Mouse (Mus musculus) right cerebral cortex, adult 18-20 months (tissue): Measurements from ENCODE around the gene Efna5.

Source experiments
- DNase-seq: peaks from one replicate; pipeline ENCODE4 v3.0.0; 2022; ENCODE audit warnings: mixed read lengths

The Efna5 gene

DNA sequence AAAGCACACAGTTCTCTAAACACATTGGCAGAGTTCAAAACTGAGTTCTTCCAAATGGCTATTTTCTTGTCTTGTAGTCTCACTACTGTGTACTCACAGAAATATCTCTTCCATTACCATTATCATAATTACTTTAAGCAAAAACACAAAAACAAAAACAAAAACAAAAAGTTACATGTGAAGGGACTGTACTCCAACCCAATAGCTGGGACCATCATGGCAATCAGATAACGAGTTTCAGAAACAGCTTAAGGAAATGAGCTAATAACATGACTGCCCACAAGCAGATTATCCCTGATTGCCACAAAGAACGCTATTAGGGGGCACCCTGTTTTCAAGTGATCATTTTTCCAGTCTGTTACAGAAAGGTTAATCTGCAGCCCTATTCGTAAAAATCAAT is 93.3 kb downstream of the Efna5 start:
- DNase-seq, result no peak

DNA sequence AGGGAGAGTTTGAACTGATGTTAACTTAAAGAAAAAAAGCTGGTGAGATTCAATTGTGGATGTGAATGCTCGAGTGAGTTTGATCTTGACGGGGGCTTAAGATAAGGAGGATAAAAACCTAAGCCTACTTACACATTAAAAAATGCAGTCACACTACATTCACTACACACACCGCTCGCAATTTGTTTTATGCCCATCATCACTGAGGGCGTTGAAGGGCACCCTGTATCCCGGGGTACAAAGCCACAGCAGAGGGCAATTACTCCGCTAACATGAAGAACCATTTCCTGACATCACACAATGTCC is 94.6 kb downstream of the Efna5 start:
- DNase-seq, result no peak

DNA sequence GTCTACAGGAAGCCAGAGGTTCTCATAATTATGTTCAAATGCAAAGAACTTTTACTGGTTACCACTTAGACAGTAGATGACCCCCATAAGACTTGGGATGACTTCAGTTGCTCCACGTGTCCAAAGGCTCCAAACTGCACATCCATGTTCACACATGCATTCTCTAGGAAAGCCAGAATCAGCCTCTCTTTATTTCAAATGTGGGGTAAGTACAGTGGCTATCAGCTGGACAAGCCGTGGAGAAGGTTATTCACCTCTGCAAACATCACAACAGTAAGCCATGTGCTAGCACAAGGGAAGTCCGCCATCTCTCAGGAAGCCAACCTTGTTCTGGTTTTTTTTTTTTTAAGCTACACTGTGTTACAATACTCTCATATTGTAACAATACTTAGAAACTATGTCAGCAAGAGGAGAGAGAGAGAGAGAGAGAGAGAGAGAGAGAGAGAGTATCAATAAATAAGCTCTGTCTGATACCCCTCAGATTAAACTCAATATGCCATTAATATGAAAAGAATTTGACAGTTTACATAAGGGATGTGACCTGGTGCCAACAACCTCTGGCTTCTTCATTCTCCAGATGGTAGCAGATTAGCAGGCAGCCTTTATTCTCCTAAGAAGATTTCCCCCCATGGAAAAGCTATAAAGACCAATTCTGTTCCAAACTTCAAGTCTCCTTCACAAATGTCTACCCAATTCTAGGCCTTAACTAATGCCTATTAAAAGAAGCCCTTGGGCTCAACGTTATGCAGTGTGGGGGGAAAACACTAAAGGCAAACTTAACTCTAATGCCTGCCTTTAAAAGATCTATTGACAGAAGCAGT is 95.1 kb downstream of the Efna5 start:
- DNase-seq, result no peak

DNA sequence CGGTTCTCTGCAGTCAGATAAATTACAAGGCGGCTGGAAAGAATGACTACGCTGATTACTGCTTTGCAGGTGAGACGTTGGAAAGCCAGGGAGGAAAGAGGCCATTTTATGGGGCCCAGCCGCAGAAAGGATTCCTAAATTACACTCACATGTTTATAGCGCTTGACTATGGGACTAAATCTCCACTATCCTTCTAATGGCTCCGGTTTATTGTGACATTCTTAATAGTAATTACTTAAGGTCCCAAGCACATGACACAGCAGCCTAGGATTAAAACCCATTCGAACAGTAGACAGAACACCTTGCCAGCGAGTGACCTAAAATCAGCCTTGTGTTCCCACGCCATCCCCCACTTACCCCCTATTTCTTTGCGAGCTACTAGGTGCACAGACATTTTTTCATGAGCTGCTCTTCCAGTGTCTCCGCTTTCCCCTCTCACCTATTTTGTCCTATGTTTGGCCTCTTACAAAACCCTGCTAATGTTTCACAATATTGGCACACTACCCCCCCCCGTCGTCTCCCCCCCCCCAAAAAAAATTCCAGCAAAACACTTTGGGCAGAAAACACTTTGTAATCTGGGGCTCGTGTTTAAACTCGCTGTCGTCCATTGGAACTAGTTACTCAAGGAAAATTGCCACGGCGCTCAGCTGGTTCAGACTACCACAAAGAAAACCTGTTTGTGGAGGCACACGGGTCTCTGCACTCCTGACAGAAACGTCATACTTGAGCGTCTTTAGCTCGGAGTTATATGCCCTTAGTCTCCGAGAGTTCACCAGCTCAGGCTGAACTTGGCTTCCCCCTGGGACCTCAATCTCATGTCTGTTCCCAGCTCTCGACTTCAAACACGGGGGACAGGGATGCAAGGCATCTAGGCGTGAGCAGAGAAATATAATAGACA is 96.6 kb downstream of the Efna5 start:
- no peak for DNase-seq

DNA sequence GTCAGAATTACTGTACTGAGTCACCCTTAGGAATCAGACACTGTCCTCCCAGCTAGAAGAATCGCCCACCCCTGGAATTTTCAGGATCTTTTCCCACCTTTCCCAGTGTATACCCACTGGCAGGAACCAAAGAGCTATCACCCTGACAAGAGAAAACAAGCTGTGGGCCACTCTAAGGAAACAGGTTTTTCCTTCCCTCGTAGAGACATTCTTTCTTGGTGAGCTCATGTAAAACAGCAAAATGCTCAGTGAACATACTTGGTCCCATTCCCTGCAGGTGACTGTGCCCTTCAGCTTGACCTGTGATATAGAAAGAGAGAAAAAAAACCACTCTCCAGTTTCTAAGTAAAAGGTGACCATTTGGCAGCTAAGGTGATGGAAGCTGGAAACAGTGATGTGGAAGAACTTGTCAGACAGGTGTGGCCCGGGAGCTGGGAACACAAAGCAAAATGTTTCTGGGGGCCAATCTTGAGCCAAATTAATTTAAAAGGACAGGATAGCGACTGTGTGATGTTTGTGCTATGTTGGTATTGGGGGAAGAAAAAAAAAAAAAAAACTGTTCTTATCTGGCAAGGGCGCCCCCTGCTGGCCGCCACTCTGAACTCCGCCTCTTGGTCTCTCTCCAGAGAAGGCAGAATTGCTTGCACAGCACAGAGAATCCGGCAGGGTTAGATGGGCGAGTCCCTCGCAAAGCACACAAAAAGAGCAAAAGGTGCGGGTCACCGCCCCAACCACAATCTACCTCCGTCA is 97.4 kb downstream of the Efna5 start:
- DNase-seq, result peak; percentile 76

DNA sequence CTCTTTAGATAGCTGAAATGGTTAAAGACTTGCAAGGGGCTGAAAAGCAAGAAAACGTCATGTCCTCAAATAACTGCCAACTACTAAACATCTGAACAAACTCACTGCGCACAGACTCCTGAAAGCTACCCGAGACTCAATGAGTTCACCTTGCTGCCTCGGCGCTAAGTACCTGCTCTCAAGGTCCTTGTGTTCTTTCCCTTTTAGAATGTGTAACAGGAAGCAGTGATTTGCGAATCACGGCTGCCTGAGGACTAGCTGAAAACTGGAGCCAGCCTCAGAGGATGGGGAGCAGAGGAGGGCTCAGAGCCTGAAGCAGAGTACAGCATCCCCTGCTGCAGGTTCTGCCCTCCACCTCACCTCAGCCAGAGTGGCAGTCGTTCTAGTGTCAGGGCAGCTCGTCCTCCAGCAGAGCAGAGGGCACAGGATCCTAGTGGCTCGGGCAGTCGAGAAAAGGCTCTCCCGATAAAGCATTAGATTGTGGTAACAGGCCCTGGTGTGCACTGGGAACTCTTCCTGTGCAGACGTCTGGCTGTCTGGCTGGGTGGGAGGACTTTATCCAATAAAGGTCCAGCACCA is 98.2 kb downstream of the Efna5 start:
- DNase-seq, result no peak

DNA sequence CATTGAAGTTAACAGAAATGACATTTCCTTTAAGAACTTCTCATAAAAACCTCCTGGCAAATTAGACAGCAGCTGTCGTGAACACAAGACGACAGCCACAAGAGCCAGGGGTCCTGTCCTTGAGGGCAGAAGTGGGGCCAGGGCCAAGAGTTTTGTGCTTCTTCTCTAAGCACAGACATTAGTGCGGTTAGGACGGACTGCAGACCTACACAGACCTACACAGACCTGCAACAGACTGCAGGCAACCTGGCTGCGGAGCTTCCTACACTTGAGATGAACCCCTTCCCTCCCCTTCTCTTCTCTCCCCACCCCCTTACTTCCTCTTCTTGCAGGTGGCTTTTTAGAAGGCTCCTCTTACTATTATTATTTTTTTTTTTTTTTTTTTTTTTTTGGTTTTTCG is 100.0 kb downstream of the Efna5 start:
- no peak for DNase-seq

DNA sequence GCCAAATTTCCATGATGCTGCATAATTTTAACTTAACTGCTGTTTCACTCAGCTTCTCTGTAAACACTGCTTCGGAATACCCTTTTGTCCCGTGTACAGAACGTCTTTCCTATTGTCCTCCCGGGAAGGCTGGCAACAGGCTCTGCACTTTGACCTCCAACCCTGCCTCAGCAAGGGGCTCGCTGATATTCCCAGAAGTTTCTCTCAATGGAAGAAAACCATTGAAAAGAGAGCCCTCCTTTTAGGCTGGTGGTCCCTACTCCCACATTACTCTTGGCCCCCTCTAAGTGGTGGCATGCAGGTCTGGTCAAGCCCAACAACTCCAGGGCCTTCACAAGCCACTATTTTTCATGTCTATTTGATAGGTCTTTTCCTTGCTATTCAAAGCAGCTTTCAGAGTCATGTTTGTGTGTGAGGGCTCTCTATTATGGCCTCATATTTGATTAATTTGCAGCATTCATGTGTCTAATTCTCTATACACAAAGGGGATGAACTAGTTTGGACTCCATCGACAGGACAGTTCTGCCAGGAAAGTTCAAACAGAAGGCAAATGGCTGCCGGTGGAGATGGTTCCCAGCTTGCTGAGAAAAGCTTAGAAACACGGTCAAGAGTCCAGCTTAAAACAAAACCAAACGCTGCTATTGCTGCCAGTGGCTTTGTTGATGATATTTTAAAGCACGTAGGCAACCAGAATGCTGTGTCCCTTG is 103.1 kb downstream of the Efna5 start:
- no peak for DNase-seq

DNA sequence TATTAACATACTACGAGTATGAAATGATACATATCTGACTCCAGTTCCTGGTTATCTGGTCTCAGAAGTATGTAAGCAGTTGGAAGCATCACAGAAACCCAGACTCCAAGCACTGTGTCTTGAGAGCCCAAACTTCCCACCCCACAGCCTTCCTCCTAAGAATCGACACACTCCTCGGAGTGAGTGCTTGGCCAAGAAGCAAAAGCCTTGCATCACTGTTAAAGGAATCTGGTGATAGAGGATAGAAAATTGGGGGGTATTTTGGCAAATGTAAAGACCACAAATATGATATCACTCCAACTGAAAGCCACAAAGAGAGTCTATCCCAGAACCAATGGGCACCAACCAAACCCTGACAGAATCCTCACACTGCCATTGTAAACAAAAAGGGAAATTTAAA is 104.4 kb downstream of the Efna5 start:
- no peak for DNase-seq

DNA sequence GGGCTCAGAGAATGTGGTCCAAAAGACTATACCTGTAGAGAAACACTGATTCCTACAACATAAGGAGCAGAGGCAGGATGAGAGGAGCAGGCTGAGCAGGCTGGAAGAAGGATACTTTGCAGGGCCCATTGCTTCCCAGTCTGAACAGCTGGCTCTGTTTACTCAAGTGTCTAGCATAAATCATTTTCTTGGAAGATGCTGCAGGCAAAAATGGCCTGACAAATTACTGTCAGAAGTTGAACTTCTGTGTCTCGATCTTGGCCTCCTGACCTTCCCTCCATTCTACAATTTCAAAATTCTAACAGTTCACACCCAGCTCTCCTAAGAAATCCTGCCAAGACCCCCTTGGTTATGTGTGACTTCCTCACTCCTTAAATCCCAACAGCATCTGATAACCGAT is 105.1 kb downstream of the Efna5 start:
- no peak for DNase-seq

DNA sequence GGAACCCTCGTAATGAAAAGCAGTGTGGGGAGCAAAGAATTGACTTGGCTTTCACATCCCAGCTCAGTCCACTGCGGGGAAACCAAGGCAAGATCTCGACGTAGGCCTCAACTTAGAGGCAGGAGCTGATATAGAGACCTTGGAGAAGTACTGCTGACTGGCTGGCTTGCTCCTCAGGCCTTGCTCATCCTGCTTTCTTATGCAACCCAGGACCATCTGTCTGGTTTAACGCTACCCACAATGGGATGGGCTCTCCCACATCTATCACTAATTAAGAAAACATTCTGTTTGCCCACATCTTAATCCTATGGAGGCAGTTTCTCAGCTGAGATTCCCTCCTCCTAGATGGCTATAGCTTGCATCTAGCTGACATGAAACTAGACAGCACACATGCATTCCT is 105.7 kb downstream of the Efna5 start:
- DNase-seq, result no peak

DNA sequence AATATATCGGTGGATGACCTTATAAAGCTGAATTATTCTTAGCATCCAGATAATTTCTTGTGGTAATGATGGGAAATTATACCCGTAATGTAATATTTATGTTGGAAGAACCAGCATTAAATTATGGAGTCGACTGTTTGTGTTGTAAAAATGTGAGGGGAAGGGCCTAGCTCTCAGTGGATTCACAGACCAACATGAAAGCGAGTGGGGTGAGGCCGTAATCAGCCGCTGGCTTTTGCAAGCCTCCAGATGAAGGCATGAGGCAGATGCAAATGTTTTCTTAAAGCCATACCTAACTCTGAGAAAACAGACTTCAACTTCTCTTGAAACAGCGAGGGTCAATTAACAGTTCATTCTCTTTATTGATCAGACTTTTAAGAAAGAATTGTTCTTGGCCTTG is 106.4 kb downstream of the Efna5 start:
- DNase-seq, result no peak

DNA sequence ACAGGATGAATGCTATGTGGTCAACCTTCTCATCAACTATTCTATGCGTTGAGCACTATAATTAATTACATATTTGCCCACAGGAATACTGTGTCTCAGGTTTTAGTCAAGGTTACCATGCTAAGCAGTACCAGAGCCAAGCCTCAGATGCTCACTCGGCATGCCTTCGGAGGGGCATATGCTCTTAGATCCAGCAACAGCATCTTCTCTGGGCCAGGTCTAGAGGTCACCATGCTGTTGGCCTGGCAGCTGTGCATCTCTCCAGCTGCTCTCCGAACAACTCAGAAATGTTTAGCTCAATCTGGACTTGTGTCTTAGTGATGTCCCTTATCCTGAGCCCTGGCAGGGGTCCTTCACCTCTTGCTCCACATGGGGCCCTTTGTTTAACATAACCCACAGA is 114.4 kb downstream of the Efna5 start:
- no peak for DNase-seq

DNA sequence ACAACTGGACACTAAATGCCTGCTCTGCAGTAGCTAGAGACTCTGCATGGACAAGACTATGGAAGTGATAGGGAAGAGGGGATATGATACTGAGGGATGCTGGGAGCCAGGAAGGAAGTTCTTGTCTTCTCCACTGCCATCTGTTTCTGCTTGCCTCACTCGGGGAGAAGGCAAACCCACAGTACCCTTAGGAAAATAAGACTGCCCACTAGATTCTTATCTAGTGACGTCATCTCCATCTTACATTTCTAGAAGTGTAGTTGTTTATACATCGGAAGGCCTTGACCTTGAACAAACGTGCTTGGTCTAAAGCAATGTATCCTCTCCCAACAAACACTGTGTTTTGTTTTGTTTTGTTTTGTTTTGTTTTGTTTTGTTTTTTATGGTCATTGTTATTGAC is 116.0 kb downstream of the Efna5 start:
- no peak for DNase-seq

DNA sequence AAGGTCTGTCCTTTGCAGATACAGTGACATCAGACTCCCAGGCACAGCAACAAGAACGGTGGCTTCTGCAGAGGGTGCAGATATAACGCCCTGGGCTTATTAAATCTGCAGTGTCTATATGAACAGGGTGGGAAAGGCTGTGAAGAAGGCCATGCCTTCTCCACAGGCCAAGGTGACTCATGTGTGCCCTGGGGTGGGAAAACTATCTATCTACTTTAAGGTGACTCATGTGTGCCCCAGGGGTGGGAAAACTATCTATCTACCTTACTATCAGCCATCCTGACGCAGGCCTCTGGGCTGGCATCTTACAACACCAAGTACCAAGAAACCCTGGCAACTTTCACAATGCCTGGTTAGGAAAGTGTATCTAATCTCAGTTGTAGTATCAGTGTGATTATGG is 124.2 kb downstream of the Efna5 start:
- no peak for DNase-seq

DNA sequence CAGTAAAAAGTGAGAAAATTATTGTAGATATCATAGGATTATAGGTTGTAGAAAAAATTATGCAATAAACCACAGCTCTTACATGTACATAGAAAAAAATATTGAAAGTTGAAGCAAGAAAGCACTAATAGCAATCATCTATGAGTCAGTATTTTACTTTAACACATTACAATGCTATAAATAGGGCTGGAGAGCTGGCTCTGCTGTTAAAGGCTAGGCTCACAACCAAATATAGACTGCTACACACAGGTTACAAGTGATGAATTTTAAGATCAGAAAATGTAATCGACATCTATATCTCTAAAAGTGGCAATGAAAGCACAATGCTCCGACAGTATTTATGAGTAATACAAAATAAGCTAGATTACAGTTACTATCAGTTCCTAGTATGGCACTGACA is 125.5 kb downstream of the Efna5 start:
- DNase-seq, result no peak

DNA sequence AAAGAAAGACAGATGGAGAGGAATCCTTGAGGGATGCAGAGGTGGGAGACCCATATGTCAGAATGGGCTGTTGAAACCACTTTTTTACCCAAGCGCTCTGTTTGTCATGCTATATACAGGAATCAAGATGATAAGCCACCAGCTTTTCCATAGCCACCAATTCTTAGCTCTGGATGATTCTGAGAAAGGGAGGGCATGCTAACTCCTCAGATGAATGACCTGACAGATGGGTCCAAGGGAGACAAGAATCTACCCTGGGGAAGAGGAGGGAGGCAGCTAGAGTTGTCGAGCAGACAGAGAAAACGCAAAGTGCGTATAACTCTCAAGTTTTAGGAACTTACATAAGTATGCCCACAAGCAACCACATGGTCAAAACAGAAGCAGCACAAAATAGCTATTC is 126.5 kb downstream of the Efna5 start:
- peak; percentile 35 for DNase-seq

DNA sequence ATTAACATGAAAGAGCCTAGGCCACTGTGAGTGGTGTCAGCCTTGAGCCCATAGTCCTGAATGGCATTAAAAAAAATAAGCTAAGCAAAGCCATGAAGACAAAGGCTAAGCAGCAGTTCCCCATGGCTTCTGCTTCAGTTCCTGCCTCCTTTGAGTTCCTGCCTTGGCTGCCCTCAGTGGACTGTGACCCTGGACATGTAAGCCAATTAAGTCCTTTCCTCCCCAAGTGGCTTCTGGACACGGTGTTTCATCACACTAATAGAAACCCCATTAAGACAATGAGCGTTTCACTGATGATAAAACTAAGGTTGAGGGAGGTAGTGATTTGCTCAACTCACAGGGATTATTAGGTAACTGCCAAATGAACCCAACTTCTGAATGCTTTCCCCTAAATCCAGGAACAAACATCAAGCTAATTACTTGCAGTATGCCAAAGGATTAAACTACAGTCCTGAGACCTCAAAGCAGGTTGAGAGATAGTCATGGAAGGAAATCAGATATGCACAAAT is 128.7 kb downstream of the Efna5 start:
- DNase-seq, result no peak

DNA sequence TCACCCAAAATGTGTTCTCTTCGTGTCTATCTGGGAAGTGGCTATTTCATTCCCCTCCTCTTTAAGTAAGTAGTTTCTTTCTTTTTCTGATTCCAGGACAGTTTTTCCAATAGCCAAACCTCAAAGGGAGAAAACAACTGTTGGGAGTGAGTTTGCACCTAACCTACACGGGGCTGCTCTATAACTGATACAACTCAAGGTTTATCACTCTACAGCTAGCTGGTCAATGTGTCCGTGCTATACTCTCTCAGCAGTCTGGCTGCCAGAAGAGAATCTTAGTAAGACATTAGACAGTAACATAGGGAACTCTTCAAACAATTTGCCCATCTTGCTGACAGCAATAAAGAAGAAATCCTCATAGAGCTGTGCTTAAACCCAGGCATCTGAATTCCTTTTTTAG is 130.5 kb downstream of the Efna5 start:
- DNase-seq, result no peak

DNA sequence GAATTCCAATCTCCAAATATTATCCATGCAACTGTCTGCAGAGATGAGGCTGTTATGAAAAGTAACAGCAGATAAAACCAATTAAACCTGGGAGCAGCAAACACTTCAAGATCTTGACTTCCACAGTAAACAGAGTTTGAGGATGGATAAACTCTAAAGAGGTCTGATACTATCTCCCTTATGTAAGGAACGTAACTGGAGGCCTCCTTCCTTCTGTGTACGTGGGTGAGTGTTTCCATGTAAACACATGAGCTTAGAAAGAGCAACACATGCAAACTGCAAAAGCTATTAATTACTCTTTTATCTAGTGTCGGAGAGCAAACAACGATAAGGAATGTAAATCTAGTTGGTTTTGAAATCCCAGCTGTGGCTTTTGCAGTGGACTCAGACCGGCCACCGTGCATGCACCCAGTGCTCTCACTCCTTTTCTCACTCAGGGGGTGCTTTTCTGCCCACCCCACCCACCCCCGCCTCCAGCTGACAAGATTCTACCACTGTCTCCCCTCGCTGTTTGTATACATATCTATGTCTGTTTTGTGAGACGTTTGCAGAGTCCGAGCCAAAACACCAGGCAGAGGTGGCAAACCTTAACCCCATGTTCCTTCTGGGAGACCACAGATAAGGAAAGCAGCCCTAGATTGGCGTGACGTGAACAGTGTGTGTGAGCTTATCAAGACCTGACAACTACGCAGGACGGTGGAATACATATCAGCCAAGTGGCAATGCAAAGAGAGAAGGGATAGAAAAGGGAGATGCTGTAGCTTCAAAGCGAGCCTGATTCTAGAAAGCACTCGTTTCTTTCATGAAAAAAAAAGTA is 132.1 kb downstream of the Efna5 start:
- no peak for DNase-seq

DNA sequence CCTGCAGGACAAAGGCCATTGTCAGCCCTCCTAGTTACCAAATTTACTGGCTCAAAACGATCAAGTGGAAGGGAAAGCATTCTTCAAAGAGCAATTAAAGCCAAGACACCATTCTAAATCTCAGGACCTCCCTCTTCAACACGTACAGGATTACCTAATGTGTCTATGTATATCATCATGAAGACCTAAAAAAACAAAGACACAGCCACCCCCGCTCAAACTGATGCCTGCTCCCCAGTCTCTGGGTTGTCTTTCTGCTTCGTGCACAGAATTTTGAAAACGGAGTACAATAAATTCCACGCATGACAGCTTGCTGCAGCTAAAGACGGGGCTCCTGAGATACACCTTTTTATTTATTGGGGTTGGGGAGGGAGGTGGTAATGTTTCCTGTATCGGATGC is 133.7 kb downstream of the Efna5 start:
- peak; percentile 31 for DNase-seq

DNA sequence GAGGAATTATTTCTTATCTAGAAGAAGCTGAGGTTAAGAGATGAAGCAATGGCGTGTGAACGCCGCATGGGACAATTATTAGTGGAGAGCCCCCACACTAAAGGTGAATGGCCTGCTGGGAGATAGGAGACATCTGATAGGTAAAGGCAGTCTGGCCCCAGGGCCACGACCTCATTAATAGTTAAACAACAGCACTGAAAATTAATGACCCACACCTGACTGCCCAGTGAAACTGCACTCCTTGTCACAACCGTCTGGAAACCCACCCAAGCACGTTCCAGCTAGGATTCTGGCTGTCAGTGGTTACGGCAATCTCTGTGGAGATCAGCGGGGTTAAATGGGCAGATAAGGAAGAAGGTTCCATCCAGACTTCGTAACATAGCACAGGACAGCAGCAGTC is 134.3 kb downstream of the Efna5 start:
- DNase-seq, result no peak
